Mouse (Mus musculus) embryo, embryonic 10.5 days (tissue): ENCODE results near the gene Kbtbd8.

ENCODE experiments used
- DNase-seq: peaks from one replicate; pipeline ENCODE4 v3.0.0-alpha.2; 2015; ENCODE audit warnings: low spot score

Gene Kbtbd8

DNA sequence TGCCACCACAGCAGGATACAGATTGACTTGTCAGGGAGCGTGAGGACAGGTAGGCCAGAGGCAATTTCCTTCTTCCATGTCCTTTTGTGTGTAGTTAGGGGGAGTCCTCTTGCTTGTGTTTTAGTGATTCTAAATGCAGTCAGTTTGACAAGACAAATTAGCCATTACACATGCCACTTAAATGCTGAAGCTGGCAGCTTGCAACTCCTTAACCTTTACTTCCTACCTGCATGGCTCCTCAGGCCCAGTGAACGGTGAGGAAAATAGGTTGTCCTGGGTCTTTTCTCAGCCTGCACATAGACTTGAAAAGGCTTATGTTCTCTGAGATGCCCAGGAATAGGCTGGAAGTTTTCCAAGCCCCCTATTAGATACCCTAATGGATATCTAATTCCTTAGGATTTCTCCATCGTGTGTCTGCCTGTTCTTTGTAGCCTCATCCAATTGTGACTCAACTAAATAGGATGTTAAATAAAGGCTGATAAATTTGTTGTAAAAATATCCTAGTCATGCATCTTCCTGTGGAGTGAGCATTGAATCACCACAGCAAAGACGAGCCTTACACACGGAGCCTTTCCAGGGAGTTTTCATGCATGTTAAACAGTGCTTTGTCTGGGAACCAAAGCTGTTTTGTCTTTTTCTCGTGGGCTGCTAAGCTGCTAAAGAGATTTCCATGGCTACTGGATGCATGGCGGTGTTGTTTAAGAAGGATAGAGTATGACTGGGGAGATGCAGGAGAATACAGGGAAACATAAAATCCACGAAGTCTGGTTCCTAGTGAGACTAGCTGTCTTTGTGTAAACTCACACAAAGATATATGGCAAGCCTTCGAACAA, 57.5 kb downstream of the Kbtbd8 start:
- DNase-seq: peak; percentile 66
